Mouse (Mus musculus): ENCODE measurements around the gene Ide. TPM values are rescaled to one million over a fixed set of nuclear protein-coding genes. Genes with fewer than 3 reads are reported as not detected.
A peak's percentile ranks its signal among the peaks of the same experiment; 100 is the strongest.

Ide gene
- polyA plus RNA-seq (2012; rRNA removed), result 29.2 and 30.9 TPM in 2 replicates

DNA sequence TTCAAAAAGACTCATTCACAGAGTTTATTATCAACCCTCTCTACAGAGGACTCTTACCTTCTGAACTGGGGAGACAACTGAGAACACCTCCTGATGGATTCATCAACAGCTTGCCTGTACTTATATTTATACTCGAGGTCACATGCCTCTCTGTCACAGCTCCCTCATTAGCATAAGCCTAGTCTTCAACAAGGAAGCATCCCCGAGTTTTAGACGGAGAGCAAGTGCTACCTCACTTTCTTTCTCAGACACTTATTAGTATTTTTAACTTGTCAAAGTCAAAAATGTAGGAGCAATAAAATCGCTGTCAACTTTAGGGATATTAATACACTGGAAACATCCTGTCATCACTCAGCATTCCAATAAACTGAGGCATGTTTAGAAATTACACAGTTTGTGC is at the start of gene Ide:
Ide (minus strand) TSS at position 101 of the 400 bp plus-strand sequence.
- TF ChIP-seq CTCF (IDR thresholded peaks at IDR 0.05; ENCODE audit: extremely low read depth, insufficient read depth, low read length), result no peak
- peaks cover 2% of the 10 kb centered on the region; the same call in 1 of the 2 replicates for H3K4me1 ChIP-seq (ENCODE audit: control insufficient read depth, insufficient read depth, low read length)
- no peak within 1 kb of the TSS for H3K27ac ChIP-seq (ENCODE audit: insufficient read depth, low read length)

DNA sequence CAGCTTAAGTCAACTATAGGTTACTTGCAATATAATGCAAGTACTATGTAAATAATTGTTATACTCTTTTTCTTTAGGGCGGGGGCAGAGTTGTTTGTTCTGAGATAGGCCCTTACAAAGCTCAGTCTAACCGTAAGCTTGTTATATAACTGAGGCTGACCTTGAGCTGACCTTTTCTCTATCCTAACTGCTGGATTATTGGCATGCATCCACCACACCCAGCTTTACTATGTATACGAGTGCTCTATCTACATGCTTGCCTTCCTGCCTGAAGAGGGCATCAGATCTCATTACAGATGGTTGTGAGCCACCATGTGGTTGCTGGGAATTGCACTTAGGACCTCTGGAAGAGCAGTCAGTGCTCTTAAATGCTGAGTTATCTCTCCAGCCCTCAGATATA is 48.5 kb upstream of the Ide start:
- TF ChIP-seq CTCF (IDR thresholded peaks at IDR 0.05; ENCODE audit: extremely low read depth, insufficient read depth, low read length) (no peak), POLR2A (IDR thresholded peaks at IDR 0.05; ENCODE audit: extremely low read depth, insufficient read depth, low read length) (no peak)
- H3K4me1 ChIP-seq (ENCODE audit: control insufficient read depth, insufficient read depth, low read length), result no peaks in the 10 kb centered on the region
- no peak overlapping the region for H3K27ac ChIP-seq (ENCODE audit: insufficient read depth, low read length)
- H3K4me3 ChIP-seq (ENCODE audit: insufficient read depth, low read length), result no peak overlapping the region

More for the DNA sequence above, at the start of gene Ide:
- no peak within 1 kb of the TSS for H3K4me3 ChIP-seq (ENCODE audit: insufficient read depth, low read length)

DNA sequence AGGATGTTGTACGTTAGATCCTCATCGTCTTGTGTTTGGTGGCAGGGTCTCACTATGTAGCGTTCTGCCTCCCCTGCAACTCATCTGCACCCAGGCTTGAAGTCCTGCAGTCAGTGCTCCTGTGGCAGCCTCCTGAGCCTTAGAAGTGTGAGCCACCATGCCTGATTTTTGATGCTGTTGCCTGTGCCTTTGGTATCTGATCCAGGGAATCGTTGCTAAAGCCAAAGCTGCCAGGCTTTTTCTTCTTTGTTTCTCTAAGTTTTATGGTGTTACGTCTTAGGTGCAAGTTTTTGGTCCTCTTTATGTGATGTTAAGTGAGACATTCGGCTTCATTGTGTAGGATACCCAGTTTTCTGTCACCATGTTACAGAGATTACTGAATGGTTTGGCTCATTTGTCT is 41.2 kb upstream of the Ide start:
- H3K4me1 ChIP-seq (ENCODE audit: control insufficient read depth, insufficient read depth, low read length), result no peaks in the 10 kb centered on the region; the same call in 1 of the 2 replicates
- H3K4me3 ChIP-seq (ENCODE audit: insufficient read depth, low read length), result no peak overlapping the region
- H3K27ac ChIP-seq (ENCODE audit: insufficient read depth, low read length), result no peak overlapping the region
- TF ChIP-seq CTCF (IDR thresholded peaks at IDR 0.05; ENCODE audit: extremely low read depth, insufficient read depth, low read length) (no peak), POLR2A (IDR thresholded peaks at IDR 0.05; ENCODE audit: extremely low read depth, insufficient read depth, low read length) (no peak)

DNA sequence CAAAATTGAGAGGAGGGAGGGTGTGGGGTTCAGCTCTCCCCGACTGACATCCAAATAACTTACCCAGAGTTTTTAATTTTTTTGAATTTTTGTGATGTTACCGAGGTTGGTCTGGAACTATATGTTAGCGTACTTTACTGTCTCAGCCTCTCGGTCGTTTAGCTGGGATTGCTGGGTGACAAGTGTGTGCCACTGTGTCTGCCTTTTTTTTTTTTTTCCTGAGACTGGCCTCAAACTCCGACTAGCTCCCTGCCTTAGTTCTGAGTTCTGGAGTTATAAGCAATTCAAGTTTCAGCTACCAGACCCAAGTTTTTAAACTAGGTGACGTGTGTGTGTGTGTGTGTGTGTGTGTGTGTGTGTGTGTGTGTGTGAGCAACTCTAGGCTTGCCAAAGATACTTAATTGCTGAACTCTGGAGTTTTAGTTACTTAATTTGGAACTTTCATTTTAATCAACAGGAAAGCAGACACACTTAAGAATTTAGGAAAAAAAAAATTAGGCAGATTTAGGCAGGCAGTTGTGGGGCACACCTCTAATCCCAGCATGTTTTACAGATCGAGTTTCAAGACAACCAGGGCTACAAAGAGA is 39.8 kb upstream of the Ide start:
- TF ChIP-seq POLR2A (IDR thresholded peaks at IDR 0.05; ENCODE audit: extremely low read depth, insufficient read depth, low read length), result no peak
- TF ChIP-seq CTCF (IDR thresholded peaks at IDR 0.05; ENCODE audit: extremely low read depth, insufficient read depth, low read length), result no peak
- no peak overlapping the region for H3K4me3 ChIP-seq (ENCODE audit: insufficient read depth, low read length)

DNA sequence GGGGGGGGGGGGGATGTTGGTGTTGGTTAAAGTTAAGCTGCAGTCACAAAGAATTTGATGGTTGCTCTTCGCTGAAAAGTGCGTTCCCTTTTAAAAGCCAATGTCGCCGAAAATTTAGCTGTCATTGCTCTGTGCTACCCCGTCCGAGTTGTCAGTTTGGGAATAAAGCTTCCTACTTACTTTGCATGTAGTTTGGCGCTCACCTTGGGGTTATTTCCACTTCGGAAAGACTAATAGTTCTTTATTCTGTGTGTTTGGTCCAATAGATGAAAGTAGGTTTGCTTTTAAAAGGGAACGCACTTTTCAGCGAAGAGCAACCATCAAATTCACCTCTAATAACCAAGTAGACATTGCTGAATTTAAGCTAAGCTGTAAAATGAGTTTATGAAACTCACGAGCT is 39.2 kb upstream of the Ide start:
- Histone ChIP-seq H3K4me3 (ENCODE audit: insufficient read depth, low read length) (peak overlapping the region; percentile 78), H3K4me1 (ENCODE audit: control insufficient read depth, insufficient read depth, low read length) (no peaks in the 10 kb centered on the region; the same call in 1 of the 2 replicates), H3K27ac (ENCODE audit: insufficient read depth, low read length) (no peak overlapping the region)
- TF ChIP-seq CTCF (IDR thresholded peaks at IDR 0.05; ENCODE audit: extremely low read depth, insufficient read depth, low read length), result no peak
- no peak for TF ChIP-seq POLR2A (IDR thresholded peaks at IDR 0.05; ENCODE audit: extremely low read depth, insufficient read depth, low read length)

More for the DNA sequence above, 39.8 kb upstream of the Ide start:
- Histone ChIP-seq H3K4me1 (ENCODE audit: control insufficient read depth, insufficient read depth, low read length) (no peaks in the 10 kb centered on the region; the same call in 1 of the 2 replicates), H3K27ac (ENCODE audit: insufficient read depth, low read length) (no peak overlapping the region)

DNA sequence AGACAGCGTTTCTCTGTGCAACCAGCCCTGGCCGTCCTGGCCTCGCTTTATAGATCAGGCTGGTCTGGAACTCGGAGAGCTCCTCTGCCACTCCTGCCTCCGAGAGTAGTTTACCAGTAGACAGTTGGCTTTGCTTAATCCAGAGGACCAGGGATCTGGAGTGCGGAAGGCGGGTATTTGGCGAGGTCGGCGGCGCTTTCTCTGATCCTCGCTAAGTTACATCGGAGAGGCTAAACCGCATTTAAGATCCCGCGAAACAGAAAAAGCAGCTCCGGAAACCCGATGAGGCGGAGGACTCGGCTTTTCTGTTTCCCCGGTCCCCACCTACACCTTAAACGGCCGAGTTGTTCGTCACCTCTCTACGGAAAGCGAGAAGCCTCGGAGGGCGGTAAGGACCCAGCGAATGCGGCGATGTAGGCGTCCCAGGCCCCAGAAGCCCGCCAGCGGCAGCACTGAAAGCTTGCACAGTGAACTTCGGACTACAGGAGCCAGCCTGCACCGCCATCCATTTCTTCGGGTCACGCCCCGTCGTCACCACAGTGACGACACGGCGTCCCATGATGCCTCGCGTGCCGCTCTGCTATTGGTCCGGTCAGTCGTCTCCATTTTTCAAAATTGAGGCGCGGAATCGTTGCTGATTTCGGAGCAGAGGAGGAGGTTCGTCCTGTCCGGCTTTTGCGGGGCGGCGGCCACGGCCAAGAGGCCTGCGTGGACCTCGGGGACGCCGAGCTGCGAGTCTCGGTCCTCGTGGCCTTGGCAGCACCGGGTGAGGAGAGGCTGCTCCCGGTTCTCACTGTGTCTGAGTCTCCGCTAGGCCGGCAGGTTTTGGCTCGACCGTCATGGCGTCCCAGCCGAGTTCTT is 38.3 kb upstream of the Ide start, which contains the start of gene Kif11:
Kif11 (plus strand) TSS at position 649 of the 861 bp plus-strand sequence.
- H3K27ac ChIP-seq (ENCODE audit: insufficient read depth, low read length), result peak within 1 kb of the TSS; percentile 69
- peak; percentile 92 for TF ChIP-seq POLR2A (IDR thresholded peaks at IDR 0.05; ENCODE audit: extremely low read depth, insufficient read depth, low read length)
- TF ChIP-seq CTCF (IDR thresholded peaks at IDR 0.05; ENCODE audit: extremely low read depth, insufficient read depth, low read length), result no peak

DNA sequence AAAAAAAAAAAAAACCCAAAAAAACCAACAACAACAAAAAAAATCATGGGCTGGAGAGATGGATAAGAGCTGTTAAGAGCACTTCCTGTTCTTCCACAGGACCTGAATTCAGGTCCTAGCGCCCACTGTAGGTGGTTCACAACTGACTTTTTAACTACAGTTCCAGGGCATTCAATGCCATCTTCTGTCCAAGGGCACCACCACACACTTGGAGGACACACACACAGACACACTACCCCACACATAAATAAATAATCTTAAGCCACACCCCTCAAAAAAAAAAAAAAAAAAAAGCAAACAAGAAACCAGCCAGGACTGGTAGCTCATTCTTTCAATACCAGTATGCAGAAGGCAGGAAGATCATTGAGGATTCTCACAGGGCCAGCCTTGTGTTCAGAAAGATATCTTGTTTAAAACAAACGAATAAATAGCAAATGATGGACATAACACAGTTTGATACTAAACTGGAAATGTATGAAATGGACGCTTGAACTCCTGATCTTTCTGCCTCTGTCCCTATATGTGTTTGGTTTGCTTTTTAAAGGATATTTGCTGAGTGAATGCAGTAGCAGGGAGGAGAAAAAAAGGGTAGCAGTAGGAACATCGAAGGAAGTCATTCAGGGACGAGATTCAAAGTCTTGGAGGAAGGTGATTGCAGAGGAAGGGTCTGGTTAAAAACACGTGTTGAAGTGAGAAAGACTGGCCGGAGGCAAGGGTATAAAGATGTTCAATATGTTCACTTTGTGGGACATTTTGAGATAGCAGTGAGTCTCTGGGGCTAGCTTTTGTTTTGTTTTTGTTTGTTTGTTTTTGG is 37.5 kb upstream of the Ide start:
- H3K4me1 ChIP-seq (ENCODE audit: control insufficient read depth, insufficient read depth, low read length), result no peaks in the 10 kb centered on the region; the same call in 1 of the 2 replicates
- TF ChIP-seq POLR2A (IDR thresholded peaks at IDR 0.05; ENCODE audit: extremely low read depth, insufficient read depth, low read length) (no peak), CTCF (IDR thresholded peaks at IDR 0.05; ENCODE audit: extremely low read depth, insufficient read depth, low read length) (no peak)
- H3K27ac ChIP-seq (ENCODE audit: insufficient read depth, low read length), result peak overlapping the region; percentile 69
- peak overlapping the region; percentile 78 for H3K4me3 ChIP-seq (ENCODE audit: insufficient read depth, low read length)

More for the DNA sequence above, 38.3 kb upstream of the Ide start, which contains the start of gene Kif11:
- H3K4me1 ChIP-seq (ENCODE audit: control insufficient read depth, insufficient read depth, low read length), result no peaks in the 10 kb centered on the region; the same call in 1 of the 2 replicates
- H3K4me3 ChIP-seq (ENCODE audit: insufficient read depth, low read length), result peak within 1 kb of the TSS; percentile 78

DNA sequence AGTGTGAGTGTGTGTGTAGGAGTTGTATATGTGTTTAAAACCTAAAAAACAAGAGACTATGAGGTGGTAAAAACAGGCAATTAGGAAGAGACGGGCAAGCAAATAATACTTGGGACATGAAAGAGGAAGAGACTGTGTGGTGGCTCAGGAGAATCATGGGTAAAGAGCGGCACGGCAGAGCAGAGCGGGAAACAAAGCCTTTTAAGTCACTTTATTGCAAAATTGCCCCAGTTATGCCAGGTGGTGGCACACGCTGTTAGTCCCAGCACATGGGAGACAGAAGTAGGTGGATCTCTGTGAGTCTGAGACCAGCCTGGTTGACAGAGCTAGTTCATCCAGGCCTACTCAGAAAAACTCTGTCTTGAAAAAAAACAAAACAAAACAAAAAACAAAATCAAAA is 32.7 kb upstream of the Ide start:
- Histone ChIP-seq H3K4me3 (ENCODE audit: insufficient read depth, low read length) (no peak overlapping the region), H3K4me1 (ENCODE audit: control insufficient read depth, insufficient read depth, low read length) (no peaks in the 10 kb centered on the region; the same call in 1 of the 2 replicates), H3K27ac (ENCODE audit: insufficient read depth, low read length) (no peak overlapping the region)
- TF ChIP-seq CTCF (IDR thresholded peaks at IDR 0.05; ENCODE audit: extremely low read depth, insufficient read depth, low read length) (no peak), POLR2A (IDR thresholded peaks at IDR 0.05; ENCODE audit: extremely low read depth, insufficient read depth, low read length) (no peak)

DNA sequence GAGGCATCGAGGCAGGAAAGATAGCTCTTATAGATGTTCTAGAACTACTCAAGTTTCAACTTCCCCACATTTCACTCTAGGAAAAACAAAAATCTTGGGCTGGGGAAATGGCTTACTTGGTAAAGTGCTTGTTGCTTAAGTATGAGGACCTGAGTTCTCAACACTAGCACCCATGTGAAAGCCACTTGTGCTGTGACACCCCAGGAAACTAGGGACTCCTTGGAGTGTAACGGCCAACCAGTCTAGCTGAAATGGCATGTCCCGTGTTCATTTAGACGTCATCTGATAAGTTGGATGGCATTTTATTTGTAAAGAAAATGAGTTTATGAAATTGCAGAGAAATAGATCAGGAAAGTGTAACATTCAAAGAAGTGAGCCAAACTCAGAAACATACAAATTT is 32.3 kb upstream of the Ide start:
- Histone ChIP-seq H3K4me1 (ENCODE audit: control insufficient read depth, insufficient read depth, low read length) (no peaks in the 10 kb centered on the region; the same call in 1 of the 2 replicates), H3K4me3 (ENCODE audit: insufficient read depth, low read length) (no peak overlapping the region), H3K27ac (ENCODE audit: insufficient read depth, low read length) (no peak overlapping the region)
- TF ChIP-seq CTCF (IDR thresholded peaks at IDR 0.05; ENCODE audit: extremely low read depth, insufficient read depth, low read length), result no peak

Data from cortical plate, adult 2 months (tissue).